Mouse (Mus musculus) heart, adult 2 months (tissue): Measurements from ENCODE around the gene Csmd2.

Experiments
- CTCF ChIP-seq: fragments of 200-600 bp; IDR thresholded peaks from 2 replicates; pipeline ENCODE4 v1.8.1; 2022; ENCODE audit warnings: antibody characterized with exemption, mild to moderate bottlenecking, moderate library complexity
- POLR2A ChIP-seq: fragments of 200-500 bp; IDR thresholded peaks from 2 replicates; pipeline ENCODE4 v1.6.1; 2011; ENCODE audit warnings: mild to moderate bottlenecking, low read depth, low read length, control low read depth; ENCODE audit not compliant: insufficient read depth

- TF ChIP-seq POLR2A (no peak), CTCF (no peak)
Observed at GRCm38 (mm10) chr4:128317951-128318350, 330.3 kb downstream of the Csmd2 start.
